Mouse (Mus musculus) skeletal muscle tissue, adult 2 months (tissue): ENCODE results near the gene Gm8297.
"Not testable (repeated sequence)": the region's sequence is repeated elsewhere in the genome, so short reads cannot be mapped to it uniquely, and the experiment has no call there.

ENCODE experiments used
- DNase-seq: peaks from one replicate; pipeline ENCODE4 v3.0.0-alpha.2; 2012; ENCODE audit warnings: low read depth, low spot score

Gm8297 gene

DNA sequence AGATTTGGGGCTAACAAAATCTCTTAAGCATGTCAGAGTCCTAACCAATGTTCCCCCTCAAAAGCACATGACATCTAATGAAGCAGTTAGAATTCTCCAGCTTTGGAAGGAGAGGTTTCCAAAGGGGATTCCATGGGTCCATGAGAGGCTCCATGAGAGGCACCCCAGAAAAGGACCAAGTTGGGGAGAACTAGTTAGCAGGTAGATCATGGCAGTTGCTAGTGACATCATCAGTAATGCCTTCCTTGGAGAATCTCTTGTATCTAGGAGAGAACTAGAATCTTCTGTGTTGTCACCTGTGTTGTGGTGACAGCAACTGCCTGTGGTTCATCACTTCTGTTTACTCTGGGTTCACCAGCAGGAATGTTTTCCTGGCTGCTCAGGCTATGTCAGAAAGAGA, at the start of gene Gm8297:
Gm8297 (plus strand) TSS at position 301 of the 400 bp plus-strand sequence.
- not testable (repeated sequence) for DNase-seq

DNA sequence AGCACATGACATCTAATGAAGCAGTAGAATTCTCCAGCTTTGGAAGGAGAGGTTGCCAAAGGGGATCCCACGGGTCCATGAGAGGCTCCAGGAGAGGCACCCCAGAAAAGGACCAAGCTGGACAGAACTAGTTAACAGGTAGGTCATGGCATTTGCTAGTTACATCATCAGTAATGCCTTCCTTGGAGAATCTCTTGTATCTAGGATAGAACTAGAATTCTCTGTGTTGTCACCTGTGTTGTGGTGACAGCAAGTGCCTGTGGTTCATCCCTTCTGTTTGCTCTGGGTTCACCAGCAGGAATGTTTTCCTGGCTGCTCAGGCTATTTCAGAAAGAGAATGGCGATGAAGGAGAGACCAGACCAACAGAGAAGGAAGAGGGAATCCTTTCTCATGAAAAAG, 31.9 kb downstream of the Gm8297 start, which contains the start of gene Gm3298:
Gm3298 (plus strand) TSS at position 301 of the 400 bp plus-strand sequence.
- not testable (repeated sequence) for DNase-seq
